Mouse (Mus musculus): ENCODE measurements around the gene Sapcd2.

Sapcd2 gene

DNA sequence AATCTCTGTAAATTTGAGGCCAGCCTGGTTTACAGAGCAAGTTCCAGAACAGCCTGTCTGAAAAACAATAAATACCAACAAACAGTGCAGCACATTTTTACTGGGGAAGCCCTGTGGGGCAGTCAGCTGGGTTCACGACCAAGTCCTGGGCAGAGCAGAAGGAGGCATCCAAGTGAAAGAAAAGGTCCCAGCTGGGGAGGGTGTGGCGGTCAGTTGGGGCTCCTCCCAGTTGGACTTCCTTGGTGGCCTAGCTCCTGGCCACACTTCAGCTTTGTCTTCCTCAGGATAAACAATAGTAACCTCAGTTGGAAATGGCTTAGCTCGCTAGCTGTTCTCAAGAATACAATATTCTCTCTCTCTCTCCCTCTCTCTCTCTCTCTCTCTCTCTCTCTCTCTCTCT is 45.3 kb downstream of the Sapcd2 start:
- ATAC-seq (ENCODE audit: insufficient number of reproducible peaks, low FRiP score, low TSS enrichment): no peak

DNA sequence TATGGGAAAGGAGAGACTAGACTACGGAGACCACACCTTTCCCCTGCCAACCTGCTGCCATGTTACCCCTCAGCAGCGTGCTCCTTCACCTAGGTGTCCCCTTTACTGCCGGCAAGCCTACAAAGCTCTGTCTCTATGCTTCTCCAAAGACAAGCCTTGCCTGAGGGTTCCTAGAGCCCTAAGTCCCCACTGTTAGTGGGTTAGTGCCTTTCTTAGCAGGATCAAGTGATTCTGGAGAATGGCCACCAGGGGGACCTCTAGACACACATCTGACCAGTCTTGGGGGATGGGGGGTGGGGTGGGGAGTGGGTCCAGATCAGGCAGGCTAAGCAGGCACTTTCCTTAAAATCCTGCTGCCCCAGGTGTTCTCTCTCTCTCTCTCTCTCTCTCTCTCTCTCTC is 49.8 kb downstream of the Sapcd2 start:
- no peak for ATAC-seq (ENCODE audit: insufficient number of reproducible peaks, low FRiP score, low TSS enrichment)

DNA sequence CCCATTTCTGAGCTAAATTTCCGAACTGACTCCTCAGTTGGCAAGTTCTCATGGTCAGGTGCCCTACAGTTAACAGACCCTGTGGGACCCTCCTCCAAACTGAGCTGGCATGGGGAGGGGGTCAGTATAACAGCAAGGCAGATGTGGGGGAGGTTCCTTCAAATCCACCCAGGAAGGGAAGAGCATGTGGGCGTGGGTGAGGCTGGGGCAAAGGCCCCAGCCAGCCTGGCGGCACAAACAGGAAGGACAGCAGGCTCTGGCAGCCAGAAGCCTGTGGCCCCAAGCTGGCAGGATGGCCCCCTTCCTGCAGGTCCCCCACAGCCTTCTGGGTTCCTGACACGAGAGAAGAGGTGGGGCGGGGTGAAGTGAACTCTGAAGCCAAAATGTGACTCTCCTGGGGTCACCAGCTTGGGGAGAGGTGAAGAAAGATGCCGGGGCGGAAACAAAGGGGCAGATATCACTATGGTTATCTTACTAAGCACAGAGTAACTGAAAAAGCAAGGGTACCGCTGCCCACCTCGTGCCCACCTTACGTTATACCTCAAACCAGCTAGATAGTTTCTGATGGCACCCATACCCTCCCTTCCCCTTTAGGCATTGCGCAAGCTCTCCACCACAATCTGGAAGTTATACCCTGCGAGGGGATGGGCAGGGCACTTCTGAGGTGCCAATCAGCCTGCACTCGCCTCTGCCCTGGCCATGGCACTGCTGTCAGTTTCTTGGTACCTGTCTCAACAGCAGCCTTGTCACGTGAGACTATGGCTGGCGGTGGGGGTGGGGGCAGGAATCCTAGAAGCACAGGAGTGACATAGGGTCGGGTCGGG is 50.7 kb downstream of the Sapcd2 start, which contains the start of gene Fut7:
Gene Fut7 (plus strand): TSS at position 681 of the 824 bp plus-strand sequence.
- no peak for ATAC-seq (ENCODE audit: insufficient number of reproducible peaks, low FRiP score, low TSS enrichment)

DNA sequence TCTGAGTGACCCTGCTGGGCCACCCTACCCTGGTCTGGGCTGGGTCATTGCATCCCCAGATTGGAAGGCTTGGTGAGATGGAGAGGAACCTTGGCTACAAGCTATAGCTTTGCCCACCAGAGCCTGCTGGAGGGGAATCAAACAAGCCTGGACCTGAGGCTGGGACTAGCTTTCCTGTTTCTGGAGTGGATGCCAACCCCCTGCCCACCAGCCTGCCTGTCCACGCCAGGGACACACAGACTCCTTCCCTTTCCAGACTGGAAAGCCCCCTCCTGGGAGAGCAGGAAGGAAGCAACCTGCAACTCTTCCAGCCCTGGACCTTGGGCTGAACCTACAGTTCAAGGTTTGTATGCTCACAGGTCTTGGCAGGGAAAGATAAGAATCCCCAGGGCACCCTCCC is 51.5 kb downstream of the Sapcd2 start:
- ATAC-seq (ENCODE audit: insufficient number of reproducible peaks, low FRiP score, low TSS enrichment): no peak

DNA sequence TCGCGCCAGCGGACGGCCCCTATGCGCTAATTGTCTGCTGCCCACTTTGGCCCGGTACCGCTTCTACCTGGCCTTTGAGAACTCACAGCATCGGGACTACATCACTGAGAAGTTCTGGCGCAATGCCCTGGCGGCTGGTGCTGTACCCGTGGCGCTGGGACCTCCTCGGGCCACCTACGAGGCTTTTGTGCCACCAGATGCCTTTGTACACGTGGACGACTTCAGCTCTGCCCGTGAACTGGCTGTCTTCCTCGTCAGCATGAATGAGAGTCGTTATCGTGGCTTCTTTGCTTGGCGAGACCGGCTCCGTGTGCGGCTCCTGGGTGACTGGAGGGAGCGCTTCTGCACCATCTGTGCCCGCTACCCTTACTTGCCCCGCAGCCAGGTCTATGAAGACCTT is 53.4 kb downstream of the Sapcd2 start:
- no peak for ATAC-seq (ENCODE audit: insufficient number of reproducible peaks, low FRiP score, low TSS enrichment)

DNA sequence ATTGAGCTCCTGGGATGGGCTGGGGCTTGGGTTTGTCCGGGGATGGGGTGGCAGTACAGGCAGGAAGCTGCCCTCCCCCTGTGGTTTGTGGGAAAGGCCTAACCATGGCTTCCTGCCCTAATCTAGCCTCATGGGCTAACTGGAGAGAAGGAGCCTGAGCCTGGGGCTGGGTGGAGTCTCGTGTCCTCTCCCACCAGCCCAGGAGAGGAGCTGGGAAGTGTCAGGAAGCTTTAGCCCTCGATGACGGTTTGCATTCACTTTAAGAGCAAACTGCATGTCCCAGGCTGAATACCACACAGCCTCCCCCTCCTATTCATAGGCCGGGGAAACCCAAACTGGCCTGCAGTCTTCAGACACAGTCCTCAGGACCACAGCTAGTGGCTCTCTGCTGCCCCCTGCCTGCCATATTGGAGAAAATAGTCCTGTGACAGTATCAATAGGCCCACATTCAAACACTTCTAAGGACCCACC is 54.6 kb downstream of the Sapcd2 start:
- ATAC-seq (ENCODE audit: insufficient number of reproducible peaks, low FRiP score, low TSS enrichment): no peak

DNA sequence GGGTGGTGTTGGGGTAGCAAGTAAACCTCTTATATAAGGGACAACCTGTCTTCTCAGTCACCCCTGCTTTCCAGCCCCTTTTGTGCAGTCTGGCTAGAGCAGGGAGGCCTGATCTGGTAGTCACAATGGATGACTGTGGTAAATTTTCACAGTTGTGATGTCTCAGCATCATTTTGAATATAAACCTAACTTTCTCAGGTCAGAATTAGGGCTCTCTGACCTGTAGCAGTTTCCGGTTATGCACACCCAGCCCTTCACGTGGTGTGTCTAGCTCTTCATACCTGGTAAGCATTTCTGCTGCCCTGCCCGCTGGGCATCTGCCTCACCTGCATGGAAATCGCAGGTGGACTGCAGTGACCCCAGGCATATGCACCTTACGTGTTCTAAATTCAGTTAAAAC is 55.1 kb downstream of the Sapcd2 start:
- no peak for ATAC-seq (ENCODE audit: insufficient number of reproducible peaks, low FRiP score, low TSS enrichment)
